Mouse (Mus musculus) B cell, adult 2 months (primary cell): ENCODE measurements around the gene Keap1.
"Not testable (repeated sequence)": the region's sequence is repeated elsewhere in the genome, so short reads cannot be mapped to it uniquely, and the experiment has no call there.

Experiments
- DNase-seq, 2 experiments: peaks; one replicate each; pipeline ENCODE4 v3.0.0; 2022

Keap1 gene

DNA sequence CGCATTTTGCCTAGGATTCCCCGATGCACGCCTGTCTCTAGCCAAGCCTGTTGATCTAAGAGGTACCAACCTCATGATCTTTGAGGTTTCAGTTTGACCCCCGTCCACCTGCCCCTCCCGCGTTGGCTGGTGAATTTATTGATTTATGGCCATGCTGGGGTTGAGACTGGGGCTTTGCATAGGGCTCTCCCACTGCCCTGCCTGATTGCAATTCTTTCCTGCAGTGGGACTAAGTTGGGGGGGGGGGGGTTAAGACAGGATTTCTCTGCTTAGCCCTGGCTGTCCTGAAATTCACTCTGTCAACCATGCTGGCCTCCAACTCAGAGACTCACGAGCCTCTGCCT, 13.8 kb downstream of the Keap1 start:
- no peak for DNase-seq

DNA sequence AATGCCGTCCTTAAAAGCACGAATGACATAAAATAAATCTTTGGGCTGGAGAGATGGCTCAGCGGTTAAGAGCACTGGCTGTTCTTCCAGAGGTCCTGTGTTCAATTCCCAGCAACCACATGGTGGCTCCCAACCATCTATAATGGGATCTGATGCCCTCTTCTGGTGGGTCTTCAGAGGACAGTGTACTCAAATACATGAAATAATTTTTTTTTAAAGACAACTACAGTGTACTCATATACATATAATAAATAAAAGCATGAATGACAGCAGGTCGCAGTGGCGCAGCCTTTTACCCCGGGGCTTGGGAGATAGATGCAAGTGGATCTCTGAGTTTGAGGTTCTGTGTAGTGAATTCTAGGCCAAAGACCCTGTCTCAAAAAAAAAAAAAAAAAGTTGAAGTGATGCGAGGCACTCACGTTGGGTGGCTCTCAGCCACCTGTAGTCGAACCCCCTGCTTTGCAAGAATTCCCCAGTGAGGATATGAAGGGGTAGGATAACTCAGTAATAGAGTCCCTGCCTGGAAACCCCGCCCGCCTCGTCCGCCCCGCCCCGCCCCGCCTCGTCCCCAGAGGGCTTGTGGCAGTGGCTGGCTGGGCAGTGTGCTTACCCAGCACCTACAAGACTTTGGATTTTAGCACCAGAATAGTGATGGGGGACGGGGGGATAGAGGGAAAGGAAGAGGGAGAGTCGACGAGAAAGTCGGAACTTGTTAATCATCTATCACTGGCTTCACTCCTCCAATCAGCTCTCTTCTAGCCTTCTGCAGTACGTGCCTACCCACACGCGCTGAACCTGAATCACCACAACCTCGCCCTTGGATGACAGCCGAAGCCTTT, 14.4 kb downstream of the Keap1 start:
- DNase-seq, result peak; percentile 61 to 63

DNA sequence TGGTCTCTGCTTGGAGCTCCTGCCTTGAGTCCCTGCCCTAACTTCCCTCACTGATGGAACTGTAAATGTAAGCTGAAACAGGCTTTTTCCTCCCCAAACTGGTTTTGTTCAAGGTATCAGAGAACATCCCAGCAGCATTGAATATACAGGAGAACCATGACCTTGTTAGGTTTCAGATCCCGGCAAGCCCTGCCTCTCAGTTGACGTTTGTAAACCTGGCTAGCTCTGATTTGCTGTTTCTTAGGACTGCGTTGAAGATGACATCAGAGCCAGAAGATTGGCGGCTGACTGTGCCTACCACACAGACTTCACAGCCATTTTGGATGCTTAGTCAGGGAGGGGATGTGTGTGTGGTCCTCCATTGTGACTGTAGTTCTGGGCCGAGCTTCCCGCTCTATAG, 15.3 kb downstream of the Keap1 start:
- DNase-seq, result no peak

DNA sequence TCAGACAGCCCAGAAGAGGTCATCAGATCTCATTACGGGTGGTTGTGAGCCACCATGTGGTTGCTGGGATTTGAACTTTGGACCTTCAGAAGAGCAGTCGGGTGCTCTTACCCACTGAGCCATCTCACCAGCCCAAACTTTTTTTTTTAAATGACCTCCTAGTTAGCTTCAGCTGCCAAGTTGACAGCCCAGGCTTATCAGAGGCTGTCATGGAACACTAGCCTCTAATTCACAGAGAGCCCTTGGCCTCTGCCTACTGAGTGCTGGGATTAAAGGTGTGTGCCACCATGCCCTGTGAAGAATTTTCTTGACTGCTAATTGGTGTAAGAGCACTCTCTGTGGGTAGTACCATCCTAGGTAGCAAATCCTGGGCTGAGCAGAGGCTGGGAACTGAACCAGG, 15.7 kb downstream of the Keap1 start:
- not testable (repeated sequence) for DNase-seq

DNA sequence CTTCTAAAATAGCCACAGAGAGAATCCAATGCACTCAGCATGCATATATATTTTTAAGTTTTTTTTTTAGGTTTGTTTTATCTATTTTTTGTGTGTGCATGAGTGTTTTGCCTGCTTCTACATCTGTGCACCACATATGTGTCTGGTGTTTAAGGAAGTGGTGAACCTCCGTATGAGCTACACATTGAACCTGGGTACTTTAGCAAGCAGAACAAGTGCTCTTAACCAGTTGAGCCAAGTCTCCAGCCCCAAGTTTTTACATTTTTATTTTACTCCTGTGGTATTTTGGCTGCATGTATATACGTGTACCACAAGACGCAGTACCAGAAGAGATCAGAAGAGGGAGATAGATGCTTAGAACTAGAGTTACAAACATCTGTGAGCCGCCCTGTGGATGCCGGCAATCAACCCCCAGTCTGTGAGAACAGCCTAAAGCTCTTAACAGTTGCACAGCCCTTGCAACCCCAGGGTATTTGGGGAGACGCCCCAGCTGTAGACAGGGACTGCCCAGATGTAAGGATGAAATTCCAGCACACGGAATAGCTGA, 17.7 kb downstream of the Keap1 start:
- peak; percentile 62 to 67 for DNase-seq

DNA sequence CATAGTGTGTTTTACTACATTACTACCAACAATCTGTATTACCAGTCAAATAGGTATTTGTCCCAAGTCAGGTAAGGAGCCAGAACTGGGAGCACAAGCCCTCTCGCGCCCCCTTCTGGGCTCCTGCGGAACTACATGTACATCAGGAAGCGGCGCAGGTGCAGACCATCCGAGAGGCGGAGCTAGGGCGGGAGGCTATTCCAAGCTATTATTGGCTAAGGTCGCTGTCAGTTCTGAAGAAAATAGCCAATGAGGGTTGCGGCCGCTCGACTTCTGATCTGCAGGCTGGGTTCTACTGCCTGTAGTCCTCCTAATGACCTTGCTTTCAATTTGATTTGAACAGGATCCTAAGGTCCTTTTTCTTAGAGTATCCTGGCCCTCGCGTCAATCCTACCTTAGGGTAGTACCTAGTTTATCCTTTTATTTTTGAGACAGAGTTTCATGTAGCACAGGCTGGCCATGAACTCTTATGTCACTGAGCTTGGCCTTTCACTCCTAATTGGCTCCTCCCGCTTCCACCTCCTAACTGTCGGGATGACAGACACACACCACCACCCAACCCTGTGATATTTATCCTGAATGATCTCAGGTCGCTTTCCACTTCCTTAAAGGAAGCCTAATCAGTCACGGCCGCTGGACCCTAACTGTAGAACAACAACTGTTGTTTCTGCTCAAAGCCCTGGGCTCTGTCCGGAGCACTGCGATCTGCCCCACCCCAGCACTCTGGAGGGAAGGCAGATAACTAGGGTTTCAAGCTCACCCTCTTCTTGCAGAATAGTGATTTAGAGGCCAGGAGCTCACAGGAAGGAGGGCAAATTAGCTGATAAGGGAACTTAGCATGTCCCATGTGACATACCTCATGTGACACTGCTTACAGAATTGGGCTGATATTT, 18.4 kb downstream of the Keap1 start:
- peak; percentile 95 to 96 for DNase-seq

DNA sequence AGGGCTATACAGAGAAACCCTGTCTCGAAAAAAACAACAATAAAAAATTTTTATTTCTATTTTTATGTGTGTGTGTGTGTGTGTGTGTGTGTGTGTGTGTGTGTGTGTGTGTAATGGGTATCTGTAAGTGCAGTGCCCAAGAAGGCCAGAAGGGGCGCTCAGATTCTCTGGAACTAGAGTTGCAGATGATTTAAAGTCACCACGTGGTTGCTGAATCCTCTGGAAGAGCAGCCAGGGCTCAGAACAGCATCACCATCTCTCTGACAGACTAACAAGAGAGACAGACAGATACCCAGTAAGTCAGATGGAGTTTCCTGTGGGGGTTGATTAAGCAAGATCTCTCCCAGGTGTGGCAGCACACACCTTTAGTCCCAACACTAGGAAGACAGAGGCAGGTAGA, 19.3 kb downstream of the Keap1 start:
- peak; percentile 53 to 56 for DNase-seq

DNA sequence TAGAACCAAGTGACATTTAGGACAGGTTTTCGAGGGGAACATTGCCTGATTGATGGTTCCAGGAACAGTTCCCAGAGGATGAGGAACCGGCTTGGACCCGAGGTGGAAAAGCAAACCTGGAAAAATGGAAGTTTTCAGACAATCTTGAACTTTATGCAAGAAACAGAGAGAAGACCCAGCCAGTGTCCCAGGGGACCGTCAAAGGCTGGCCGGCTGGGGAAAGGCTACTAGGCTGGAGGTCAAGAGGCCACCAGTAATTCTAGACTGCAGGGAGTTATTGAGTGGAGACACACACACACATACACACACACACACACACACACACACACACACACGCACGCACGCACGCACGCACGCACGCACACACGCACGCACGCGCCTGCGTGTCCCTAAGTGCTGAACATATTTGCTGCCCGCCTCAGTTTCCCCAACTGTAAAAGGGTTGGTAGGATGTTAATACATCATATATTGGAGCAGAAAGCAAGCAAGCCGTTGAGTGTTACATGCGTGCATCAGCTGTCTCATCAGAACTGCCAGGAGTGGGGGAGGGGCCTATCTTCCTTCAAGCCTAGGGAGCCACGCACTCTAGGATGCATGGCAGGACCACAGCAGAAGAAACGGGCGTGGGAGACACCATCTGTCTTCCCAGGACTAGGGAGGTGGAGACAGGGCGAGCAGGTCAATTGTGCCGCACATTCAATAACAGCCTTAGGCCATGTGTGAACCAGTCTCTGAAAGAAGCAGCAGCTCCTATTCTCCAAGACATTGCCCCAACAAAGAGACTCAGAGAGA, 22.9 kb downstream of the Keap1 start:
- no peak for DNase-seq

DNA sequence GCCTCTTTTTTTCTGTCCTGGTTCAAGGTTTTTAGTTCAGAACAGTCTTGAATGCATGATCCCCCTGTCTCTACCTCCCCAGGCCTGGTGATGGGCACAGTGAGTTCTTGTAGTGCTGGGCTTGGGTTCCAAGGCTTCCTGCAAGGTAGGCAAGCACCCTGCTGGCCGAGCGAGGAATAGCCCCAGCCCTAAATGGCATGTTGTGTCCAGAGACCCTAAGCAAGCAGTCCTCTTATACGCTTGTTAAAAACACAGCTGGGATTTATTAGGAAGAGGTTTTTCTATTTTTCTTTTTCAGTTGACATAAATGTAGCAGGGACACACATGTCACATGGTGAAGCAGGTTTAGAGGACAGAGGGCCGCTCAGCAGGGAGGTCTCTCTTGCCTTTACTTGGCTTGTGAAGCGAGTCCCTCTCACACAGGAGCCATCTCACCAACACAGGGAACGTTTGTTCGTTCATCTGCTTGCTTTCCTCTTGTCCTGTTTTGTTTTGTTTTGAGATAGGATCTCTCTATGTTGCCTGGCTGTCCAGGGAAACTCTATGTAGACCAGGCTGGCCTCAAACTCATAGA, 25.5 kb downstream of the Keap1 start:
- DNase-seq, result peak; percentile 31 to 32

DNA sequence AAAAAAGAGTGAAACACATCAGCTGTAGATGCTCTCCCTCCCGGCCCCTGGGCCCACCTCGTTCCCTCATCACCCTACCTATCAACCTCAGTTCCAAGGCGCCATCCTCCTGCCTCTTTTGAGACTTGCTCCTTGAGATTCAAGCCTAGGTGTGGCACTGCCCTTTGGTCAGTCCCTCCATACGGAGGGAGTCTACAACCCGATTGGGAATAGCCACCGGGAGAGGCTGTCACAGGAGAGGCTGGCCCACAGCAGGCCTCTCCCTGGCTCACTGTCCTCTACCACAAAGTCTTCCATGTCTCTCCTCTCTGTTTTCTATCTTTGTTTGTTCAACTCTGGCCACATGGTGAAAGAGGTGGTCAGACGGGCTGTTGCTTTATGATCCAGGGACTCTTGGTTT, 27.5 kb downstream of the Keap1 start:
- DNase-seq, result no peak

DNA sequence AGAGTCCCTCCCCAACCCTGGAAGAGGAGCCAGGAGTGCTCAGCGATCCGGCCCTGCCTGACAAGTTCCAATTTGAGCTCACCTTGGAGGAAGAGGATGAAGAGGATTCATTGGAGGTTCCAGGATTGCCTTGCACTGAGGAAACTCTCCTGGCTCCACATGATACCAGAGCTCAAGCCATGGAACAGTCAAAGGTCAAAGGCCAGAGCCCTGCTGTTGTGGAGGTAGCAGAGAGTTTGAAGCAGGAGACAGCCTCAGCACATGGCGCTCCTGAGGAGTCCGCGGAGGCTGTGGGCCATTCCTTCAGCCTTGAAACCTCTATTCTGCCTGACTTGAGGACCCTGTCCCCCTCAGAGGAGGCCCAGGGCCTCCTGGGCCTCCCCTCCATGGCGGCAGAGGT, 28.3 kb downstream of the Keap1 start:
- DNase-seq, result no peak

DNA sequence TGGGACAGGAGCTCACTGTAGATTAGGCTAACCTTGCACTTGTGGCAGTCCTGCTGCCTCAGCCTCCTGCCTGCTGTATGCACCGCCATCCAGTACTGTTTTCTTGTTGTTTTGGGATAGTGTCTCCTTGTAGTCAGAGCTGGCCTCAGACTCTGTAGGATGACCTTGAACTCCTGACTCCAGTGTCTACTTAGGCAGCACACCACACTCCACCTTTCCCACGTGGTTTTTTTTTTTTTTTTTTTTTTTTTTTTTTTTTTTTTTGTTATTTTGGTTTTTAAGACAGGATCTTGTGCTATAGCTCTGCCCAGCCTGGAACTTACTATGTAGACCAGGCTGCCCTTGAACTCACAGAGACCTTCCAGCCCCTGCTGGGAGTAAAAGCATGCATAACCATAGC, 30.5 kb downstream of the Keap1 start:
- DNase-seq, result no peak

DNA sequence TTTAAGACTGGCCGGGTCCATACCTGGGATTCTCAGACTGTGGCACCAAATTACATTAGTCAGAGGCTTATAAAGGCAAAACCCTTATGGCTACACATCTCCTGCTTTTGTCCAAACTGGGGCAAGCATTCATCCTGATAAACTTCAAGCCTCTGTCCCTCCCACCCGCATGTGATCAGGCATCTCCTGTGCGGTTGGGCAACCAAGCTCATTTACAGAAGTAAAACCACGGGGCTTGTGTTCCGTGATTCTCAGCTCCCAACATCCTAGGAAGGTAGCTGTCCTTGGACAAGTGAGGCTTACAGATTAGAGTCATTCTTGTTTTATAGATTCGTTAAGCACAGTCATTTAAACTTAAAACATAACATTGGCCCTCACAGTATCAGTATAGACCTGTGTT, 32.3 kb downstream of the Keap1 start:
- no peak for DNase-seq

DNA sequence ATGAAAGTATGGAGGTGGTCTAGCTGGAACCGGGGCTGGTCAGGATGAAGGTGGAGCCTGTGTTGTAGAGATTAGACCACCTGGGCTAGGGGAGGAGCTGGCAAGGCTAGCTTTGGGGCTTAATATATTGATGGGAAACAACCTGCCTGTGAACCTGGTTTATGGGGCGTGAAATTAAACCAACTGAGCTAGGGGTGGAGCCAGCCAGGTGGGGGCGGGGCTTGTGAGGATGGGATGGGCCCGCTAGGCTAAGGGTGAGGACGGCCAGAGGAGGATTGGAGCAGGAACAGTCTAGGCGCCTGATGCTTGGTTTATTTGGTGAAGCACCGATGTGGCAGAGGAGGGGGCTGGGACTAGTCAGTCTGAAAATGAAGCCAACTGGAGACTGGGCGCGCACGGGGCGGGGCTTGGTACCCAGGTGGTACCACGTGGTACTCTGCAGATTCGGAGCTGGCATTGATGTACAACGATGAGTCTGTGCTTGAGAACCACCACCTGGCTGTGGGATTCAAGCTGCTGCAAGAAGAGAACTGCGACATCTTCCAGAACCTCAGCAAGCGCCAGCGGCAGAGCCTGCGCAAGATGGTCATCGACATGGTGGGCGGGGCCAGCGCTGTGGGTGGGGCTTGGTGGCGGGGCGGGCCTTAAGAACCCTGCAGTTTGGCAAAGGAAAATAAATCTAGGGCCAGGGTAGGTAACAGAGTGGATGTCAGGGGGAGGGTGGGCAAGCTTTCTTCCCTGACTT, 34.5 kb downstream of the Keap1 start:
- peak; percentile 67 to 69 for DNase-seq

DNA sequence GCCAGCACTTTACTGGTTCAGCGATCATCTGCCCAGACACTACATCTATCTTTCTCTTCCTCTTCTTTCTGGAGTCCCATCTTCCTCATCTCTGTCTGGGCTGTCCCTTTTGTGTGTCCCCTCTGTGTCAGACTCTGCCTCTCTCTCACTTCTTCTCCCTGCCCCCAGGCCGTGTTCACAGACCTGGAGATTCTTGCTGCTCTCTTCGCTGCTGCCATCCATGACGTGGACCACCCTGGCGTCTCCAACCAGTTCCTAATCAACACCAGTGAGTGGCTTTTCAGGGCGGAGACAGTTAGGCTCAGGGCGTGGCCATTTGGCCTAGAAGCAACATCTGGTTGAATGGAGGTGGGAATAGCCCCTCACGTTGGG, 35.0 kb downstream of the Keap1 start:
- peak; percentile 42 to 45 for DNase-seq

DNA sequence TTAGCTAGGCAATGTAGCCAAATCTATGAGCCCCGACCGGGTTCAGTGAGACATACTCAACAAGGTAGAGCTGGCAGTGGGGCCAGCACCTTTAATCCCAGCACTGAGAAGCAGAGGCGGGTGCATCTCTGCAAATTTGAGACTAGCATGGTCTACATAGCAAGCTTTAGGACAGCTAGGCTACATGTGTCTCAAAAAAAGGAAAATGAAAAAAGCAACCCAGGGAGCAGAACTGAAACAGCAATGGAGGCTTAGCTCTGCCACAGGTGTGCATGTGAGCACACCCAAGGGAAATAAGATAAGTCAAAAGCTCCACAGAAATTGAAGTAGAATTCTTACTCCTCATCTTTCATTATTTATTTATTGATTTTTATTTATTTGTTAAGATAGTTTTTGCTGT, 40.2 kb downstream of the Keap1 start:
- no peak for DNase-seq

DNA sequence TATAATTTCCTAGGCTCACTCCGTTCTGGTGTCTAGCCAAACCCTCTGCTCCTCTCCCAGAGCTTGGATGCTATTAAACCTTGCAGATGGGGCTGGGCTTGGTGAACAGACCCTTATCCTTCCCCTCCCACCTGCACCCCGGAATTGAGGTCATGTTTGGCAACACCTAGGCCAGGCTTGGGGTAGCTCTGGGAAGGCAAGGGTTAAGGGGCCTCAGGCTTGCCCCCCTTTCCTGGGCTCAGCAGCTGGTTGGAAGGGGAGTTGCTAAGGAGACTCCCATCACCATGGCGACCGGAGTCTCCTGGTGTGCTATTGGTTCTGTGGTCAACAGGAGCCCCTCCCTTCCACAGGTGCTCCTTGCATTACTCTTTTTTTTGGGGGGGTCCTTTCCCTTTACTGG, 41.2 kb downstream of the Keap1 start:
- DNase-seq, result no peak

DNA sequence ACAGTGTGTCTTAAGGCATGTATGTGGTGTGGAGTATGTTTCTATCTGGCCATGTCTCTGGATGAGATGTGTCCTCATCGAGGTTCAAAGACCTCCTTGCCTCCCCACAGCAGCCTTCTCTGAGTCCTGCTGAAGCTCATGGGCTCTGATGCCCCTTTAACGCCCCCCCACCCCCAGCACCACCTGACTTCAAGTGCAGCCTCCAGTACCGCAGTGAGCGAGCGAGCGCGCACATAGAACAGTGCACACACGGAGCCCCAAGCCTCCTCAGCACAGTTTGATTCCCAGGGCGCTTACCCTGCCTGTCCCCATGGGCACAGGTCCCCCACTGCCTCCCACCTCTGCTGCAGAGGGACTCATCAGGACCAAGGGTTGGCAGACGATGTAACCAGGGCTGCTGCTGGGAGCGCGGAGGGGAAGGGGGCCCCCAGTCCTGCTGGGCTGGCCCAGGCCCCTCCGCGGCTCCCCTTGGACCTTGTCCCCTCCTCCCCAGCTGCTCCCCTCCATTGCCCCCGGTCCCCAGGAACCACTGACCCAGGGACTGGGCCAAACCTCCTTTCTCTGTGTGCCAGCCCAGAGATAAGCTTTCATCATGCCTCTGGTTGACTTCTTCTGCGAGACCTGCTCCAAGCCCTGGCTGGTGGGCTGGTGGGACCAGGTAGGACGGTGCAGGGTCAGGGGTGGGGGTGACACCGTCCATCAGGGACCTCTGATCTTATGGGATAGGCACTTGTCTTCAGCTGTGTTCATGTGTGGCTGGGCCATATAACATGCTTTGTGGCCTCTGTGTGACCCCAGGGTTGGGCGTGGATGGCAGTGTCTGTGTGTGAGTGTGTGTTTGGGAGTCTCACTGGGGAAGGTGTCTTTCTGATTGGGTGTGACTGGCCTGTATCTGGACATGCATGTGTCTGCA, 42.4 kb downstream of the Keap1 start:
- DNase-seq, result no peak

DNA sequence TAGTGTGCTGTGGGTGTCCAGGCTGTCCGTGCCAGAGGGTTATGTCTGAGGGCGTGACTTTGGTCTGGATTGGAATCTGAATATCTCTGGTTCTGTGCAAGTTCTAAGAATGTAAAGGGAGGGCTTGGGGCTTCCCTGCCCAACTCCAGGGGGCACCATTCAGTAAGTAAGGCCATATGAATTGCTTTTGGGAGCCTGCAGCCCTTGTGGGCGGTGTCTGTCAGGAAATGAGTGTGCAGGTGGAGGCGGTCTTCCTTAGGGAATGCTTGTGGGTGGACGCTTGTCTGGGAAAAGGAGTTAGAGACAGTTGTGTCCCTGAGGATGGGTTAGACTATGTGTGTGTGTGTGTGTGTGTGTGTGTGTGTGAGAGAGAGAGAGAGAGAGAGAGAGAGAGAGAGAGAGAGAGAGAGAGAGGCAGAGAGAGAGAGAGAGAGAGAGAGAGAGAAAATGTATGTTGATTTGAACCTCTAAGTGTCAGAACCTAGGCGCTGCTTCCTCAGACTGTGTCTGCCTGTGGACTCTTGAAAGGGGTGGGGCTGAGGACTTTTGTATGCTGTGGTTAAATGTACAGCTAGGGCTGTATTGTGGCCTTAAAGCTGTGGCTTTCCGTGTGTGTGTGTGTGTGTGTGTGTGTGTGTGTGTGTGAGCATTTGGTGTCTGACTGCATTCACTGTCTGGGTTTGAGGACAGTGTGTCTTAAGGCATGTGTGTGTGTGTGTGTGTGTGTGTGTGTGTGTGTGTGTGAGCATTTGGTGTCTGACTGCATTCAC, 43.2 kb downstream of the Keap1 start:
- not testable (repeated sequence) for DNase-seq
